Mouse (Mus musculus) spleen, adult 12 weeks (tissue): ENCODE measurements around the gene Kcna7.
A peak's percentile ranks its signal among the peaks of the same experiment; 100 is the strongest.

Experiments
- DNase-seq: peaks from one replicate; pipeline ENCODE4 v3.0.0; 2022; ENCODE audit warnings: low spot score

The Kcna7 gene

DNA sequence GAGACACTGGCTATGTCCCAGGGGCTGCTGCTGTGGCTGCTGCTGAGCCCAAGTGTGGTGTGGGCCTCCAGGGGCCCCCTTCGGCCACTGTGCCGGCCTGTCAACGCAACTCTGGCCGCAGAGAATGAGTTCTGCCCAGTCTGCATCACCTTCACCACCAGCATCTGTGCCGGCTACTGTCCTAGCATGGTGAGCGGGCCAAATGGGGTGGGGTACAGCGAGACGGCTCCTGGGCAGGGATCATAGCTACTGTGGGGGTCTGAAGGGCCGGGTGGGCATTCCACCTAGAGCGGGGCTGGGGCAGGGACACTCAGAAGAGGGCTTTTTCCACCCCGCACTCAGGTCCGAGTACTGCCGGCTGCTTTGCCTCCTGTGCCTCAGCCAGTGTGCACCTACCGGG, 15.7 kb downstream of the Kcna7 start:
- DNase-seq = no peak

DNA sequence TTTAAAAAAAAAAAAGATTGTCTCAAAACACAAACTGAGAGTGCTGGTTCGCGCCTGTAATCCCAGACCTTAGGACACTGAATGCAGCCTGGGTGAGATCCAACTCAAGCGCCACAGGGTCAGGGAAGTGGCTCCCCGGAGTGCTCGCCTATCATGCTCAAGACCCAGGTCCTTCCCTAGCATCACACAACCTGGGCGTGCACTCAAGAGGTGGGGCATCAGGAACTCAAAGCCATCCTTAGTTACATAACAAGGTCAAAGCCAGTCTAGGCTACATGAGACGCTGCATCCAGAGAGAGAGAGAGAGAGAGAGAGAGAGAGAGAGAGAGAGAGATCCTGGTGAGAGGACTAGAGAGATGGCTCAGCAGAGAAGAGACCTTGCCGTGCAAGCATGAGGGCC, 21.1 kb downstream of the Kcna7 start:
- no peak for DNase-seq

DNA sequence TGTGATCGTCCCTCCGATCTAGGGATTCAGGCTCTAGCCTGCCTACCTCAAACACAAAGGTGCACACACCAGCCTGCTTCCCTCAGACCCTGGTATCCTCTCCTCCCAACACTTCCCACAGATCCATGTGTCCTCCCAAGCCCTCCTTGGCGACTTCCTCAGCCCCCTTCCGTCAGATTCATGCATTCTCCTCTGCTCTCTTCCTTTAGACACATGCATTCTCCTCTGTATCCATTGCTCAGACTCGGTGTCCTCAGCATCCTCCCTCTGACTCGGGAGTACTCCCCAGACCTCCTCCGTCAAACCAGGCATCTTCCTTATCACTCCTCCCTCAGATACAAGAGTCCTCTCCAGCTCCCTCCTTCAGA, 28.4 kb downstream of the Kcna7 start:
- no peak for DNase-seq

DNA sequence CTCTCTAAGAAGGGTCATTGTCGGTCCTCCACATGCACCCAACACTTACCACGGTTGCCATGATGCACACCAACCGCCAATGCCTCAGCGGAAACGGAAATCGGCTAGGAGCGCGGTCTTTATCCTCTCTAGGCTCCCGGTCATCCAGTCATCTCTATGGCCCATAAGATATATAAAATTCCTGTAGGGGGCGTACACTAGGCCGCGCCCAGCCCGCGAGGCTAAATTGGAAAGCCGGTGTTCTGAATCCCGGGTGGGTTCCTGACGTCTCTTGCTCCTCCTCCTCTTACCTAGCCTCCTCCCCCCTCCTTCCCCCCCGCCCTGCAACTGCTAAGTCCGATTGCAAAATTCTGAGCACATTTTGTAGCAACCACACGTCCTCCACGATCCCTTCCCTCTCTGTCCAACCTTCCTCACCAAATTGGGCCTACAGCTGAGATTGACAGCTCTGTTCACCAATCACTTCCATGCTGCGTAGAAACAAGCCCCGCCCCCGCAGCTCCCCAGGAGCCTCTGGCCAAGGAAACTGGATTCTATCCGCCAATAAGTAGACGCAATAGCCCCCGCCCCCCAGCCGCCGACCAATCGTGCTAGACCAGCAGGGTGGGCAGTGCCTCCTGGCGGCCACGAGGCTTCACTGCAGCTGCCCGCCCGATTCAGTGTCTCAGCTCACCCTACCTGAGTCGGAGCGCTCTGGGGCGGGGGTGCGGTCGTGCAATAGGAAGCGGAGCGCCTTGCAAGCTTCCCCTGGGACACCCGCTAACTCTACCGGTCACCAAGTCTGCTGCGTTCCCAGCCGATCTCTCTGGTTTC, 29.0 kb downstream of the Kcna7 start, which contains the start of gene Gys1:
Gene Gys1 (plus strand): TSS at position 642 of the 813 bp plus-strand sequence.
- peak; percentile 98 for DNase-seq

DNA sequence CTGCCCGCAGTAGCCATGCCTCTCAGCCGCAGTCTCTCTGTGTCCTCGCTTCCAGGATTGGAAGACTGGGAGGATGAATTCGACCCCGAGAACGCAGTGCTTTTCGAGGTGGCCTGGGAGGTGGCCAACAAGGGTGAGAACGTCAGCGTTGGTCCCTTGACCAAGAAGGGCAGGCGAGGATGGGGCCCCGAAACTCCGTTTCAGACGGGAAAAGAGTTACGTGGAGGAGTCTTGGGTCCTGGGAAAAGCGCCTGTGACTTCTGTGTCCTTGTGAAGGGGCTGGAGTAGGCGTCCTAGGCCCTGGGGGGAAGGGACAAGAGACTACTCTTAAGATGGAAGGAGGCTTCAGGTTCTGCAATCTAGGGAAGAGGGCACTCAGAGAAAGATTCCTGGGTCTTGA, 29.6 kb downstream of the Kcna7 start:
- no peak for DNase-seq

DNA sequence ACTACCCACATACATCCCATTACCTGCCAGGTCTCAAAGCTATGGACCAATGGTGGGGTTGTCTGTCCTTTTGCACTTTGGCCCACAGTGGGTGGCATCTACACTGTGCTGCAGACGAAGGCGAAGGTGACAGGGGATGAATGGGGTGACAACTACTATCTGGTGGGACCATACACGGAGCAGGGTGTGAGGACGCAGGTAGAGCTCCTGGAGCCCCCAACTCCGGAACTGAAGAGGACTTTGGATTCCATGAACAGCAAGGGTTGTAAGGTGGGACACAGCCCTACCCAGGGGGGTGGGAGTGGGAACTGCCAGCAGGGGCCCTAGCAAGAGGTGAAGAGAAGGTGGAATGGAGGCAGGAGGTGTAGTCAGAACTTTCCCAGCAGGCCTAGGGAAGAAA, 31.0 kb downstream of the Kcna7 start:
- no peak for DNase-seq

DNA sequence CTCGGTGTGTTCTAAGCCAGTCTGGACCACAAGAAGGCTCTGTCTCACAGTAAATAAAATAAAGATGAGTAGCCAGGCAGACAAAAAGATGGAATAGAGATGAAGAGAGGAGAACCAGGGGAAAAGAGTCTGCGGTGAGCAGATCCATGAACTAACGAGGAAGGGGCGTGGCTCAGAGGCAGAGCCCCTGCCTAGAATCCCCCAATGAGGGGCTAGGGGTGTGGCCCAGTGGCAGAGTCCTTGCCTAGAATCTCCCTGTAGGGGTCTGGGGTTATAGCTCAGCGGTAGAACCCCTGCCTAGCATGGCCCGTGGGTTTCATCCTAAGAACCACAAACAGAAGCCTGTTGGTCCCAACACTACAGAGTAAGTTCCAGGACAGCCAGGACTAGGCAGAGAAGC, 31.6 kb downstream of the Kcna7 start:
- DNase-seq = no peak

DNA sequence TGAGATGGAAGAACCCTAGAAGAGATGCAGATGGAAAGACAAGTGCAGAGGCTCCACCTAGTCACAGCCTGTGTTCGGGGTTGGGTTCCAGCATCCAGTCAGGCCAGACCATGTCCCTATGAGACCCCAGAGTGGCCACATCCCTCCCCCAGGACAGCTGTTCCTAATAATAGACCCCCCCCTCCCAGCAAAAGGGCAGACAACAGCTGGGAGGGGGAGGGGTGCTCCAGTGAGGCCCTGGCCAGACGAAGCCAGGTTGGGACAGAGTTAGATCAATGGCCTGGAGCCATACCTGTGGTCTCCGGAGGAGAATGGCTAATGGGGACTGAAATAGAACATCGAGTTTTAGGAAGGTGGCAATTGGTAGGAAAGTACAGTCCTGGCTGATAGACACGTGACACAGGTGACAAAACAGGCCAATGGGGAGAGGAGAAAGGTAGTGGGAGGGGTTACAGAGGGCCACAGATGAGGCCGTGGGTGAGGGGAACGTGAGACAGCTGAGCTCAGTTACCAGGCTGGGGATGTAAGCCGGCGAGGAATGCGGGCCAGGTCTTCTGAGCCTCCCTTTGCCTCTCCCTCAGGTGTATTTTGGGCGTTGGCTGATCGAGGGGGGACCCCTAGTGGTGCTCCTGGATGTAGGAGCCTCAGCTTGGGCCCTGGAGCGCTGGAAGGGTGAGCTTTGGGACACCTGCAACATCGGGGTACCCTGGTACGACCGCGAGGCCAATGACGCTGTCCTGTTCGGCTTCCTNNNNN, 32.2 kb downstream of the Kcna7 start, which contains the start of gene Ruvbl2:
Gene Ruvbl2 (minus strand): TSS at position 576 of the 756 bp plus-strand sequence.
- DNase-seq = no peak

DNA sequence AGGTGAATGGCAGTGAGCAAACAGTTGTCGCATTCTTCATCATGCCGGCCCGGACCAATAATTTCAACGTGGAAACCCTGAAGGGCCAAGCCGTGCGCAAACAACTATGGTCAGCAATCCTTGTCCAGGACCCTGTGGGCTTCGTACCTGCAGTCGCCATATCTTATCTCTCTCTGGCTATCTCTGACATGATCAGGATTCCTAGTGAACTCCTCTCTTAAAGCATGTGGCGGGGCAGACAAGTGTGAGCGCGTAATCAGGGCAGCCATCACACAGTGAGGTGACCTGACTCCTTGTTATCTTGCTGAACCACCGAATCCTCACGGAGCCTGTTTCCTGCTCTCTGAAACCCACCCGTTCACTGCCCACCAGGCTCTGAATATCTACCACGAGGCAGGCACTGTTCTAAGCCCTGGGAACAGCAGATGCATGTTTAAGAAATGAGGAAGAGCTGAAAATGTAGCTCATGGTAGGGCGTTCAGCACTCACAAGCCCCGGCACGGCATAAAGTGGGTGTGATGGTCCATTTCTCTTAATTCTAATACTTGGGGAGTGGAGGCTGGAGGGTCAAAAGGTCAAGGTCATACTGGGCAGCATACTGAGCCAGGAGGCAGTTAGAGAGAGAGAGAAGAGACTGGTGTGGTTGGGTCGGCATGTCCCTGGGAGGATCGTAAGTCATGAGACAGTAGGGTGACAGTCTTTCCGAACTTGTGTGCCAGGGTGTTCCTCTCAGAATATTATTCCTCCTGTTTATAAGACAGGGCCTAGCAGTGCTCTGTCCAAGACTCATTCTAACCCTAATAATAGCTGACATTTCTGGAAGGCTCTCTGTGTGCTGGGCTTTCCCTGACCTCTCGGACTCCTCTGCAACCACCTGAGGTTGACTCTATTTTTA, 38.3 kb downstream of the Kcna7 start:
- DNase-seq = no peak

DNA sequence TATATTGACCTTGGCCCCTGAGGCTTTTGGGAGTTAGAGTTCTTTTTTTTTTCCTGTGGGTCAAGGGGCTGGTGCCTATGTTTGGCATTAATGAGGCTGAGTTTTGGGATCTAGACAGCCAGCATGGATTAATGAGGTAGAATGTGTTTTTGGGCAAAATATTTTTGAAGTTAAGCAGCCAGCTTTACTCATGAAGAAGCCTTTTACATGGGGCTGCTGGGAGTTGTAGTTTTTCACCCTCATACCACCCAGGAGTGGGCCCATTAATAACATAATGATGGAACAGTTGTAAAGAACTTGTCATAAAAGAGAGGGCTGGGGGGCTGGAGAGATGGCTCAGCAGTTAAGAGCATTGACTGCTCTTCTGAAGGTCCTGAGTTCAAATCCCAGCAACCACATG, 41.1 kb downstream of the Kcna7 start:
- no peak for DNase-seq

DNA sequence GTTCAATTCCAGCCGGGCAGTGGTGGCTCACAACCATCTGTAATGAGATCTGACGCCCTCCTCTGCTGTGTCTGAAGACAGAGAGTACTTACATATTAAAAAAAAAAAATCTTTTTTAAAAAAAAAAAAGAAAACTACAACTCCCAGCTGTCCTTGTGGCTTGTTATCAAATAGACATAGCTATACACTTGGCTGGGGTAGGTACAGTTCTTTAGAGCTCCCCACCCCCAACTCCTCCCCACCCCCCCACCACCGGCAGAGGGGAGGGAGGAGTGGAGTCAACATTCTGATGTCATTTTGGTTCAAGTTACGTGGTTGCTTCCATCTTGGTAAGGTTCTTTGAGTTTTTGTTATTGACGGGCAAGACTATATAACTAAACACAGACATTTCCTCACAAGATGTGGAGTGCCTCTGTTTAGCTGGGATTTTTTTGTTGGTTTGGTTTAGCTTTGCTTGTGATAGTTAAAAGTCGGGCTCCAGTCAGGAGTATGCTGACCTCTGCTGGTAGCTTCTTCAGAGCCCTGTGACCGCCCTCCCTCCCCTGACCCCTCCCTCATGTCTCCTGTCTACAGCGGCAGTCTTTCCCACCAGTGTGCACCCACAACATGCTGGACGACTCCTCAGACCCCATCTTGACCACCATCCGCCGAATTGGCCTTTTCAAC, 42.0 kb downstream of the Kcna7 start:
- no peak for DNase-seq

DNA sequence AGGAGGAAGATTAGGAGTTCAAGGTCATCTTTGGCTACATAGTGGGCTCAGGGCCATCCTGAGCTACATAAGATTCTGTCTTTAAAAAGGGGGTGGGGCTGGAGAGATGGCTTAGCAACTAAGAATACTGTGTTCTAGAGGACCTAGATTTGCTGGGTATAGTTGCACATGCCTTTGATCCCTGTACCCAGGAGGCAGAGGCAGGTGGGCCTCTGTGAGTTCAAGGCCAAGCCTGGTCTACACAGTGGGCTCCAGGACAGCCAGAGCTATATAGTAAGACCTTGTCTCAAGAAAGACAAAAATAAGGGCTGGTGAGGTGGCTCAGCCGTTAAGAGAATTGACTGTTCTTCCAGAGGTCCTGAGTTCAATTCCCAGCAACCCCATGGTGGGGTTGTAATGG, 44.5 kb downstream of the Kcna7 start:
- no peak for DNase-seq

DNA sequence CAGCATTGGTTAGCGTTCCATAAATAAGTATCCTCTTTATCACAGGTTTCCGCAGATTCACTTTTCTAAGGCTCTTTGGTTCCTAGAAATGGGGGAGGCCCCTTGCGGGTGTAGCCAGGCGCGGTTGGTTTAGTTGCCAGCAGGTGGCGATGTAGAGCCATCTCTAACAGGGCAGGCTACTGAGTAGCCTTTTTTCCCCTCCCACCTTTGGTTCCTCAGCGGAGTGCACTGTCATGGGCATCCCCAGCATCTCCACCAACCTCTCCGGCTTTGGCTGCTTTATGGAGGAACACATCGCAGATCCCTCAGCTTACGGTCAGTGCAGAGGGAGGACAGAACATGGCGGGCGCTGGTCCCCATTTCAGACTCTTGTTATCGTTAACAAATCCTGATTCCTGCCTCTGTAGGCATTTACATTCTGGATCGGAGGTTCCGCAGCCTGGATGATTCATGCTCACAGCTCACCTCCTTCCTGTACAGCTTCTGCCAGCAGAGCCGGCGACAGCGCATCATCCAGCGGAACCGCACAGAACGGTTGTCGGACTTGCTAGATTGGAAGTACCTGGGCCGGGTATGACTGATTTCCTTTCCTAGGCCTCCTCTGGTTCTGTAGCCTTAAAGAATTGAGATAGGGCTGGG, 46.0 kb downstream of the Kcna7 start:
- peak; percentile 74 for DNase-seq

DNA sequence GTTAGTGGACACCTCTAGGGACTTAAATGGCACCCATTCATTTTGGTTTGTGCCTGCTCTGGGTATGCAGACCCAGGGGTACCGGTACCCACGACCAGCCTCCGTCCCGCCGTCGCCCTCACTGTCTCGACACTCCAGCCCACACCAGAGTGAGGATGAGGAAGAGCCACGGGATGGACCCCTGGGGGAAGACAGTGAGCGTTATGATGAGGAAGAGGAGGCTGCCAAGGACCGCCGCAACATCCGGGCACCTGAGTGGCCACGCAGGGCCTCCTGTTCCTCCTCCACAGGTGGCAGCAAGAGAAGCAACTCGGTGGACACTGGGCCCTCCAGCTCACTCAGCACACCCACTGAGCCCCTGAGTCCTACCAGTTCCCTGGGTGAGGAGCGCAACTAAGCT, 49.5 kb downstream of the Kcna7 start:
- no peak for DNase-seq

DNA sequence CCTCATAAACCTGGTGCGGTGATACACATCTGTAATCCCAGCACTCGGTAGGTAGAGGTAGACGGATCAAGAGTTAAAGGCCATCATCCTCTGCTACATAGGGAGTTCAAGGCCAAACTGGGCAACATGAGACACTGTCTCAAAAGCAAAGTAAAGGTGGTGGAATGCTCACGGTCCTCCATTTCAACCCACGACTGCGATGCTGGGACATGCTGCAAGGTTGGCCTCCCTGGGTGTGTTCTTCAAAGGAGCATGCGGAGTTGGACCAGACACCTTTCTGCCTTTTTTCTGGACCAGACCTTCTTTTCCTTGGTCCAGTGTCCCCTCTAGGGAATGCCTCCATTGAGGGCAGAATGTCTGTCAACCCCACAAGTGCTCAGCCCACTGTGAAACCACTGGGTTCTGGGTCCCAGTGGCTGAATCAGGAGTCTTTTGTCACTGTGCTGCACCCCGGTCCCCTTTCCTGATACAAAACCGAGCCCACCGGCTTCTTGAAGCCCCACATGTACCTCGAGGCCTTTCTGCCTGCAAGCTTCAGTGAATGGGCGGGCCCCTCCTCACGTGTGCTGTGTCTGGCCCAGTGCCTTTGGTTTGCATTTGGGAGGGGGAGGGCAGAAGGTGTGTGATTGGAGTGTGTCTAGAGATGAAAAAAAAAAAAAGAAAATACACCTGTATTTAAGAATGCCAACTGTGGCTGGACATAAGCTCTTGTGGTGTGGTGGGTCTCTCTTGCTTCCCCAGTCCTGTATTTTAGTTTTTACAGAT, 50.7 kb downstream of the Kcna7 start:
- no peak for DNase-seq

DNA sequence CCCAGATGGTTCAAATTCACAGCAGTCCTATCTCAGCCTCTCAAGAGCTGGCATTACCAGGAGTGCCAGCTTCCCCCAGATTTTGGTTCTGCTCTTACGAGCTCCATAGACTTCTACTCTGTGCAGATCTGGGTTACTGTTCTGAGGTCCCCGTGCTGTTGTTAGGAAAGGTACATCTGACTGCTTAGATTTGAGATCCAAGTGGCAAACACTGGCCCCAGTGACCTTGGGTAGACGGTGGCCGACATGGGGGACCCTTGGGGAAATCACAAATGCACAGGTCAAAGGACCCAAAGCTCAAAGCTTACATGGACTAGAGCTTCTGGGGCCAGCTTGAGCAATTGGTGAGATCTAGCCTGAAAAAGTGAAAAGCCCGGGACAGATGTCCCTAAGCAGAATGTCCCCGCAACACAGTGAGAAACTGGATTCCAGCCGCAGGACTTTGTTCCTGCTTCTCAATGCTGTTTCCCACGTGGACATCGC, 51.3 kb downstream of the Kcna7 start:
- DNase-seq = no peak

DNA sequence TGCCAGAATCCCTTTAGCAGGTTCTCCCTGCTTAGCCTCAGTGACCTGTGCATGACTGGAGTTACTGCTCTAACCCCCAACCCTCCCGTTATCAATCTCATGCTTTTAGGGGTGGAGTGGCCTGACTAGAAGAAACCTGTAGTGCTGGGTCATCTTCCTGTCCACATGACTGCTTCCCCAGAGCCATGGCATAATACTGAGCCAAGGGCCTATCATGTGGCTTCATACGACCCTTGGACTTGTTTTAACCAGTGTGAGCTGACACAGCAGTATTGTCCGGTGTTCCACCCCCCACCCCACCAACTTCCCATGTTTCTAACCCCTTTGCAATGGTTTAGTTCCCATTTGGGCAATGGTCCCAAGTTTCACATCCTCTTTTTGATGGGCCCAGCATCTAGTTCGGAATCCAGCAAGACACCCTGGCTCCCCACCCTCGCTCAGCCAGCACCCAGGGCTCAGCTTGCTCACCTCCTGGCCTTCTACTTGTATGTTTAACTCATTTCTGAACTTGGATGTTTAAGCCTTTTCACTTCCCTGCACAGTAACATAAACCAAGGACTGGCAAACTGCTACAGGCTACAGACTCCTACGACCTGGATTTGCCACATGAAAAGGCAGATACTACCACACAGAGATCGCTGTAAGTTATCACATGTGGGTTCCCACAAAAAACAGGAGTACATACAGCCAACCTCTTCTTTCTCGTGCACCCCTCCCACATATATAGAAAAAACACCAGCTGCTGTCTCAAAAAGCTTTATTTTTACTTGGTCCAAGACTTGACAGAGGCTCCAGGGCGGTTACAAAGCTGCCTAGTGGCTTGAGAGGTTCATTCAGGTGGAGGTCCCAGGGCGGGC, 52.0 kb downstream of the Kcna7 start:
- DNase-seq = no peak

DNA sequence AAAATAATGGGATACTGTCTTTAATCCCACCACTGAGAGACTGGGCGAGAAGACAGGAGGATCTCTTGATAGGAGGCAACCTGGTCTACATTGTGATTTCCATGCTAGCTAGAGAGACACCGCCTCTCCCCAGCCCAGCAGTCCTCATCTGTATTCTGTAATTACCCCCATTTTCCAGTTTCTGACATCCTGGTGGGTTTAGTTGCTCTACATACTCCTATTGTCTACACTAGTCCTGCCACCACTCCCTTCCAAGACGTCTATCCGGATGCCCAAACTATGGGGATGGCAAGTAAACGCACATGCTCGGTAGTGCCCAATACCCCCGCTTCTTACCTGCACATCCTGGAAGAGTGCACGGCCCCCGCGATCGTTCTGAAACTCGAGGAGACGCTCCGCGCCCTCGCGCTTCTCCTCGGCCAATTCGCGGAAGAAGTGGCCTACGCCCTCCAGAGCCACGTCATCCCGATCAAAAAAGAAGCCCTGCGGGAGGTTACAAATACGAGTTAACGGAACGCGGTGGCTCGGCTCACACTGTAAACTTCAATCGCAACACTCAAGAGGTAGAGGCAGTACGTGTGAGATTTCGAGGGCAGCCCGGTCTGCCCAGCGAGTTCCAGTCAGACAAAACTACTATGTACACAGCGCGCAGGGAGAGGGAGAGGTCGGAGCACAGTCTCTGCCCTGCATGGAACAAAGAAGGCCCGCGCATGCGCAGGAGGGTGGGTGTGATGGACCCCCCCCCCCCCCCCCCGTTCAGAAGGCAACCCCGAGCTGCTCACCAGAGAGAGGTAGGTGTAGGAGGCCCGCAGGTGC, 53.5 kb downstream of the Kcna7 start:
- peak; percentile 67 for DNase-seq
